Mouse (Mus musculus) CH12.LX (cell line): ENCODE data around the gene Rhod. TPM values are rescaled to one million over a fixed set of nuclear protein-coding genes. Genes with fewer than 3 reads are reported as not detected.
A peak's percentile ranks its signal among the peaks of the same experiment; 100 is the strongest.

Experiments
- DNase-seq: peaks from one replicate; pipeline ENCODE4 v3.0.0-alpha.2; 2013; ENCODE audit errors: extremely low read depth
- H3K27ac ChIP-seq: 2 replicates; pipeline ENCODE4 v1.5.1; 2012; ENCODE audit warnings: low read depth, mild to moderate bottlenecking, control low read depth, moderate library complexity; ENCODE audit not compliant: insufficient read depth
- H3K27me3 ChIP-seq: replicated peaks from 2 replicates; pipeline ENCODE3; 2012; ENCODE audit warnings: inconsistent platforms
- H3K36me3 ChIP-seq, 2 experiments: replicated peaks in 1 of 2; 2 replicates each; pipeline versions ENCODE3 to v1.6.1; 2012; ENCODE audit warnings: inconsistent platforms in 1 of 2, low read length in 1 of 2, mild to moderate bottlenecking in 1 of 2, mixed read lengths in 1 of 2, moderate library complexity in 1 of 2; ENCODE audit not compliant: control insufficient read depth in 1 of 2, insufficient read depth in 1 of 2
- H3K4me1 ChIP-seq, 2 experiments: 2 replicates each; pipeline ENCODE4 v1.6.1; 2012; ENCODE audit warnings: inconsistent platforms in 1 of 2, moderate library complexity in 1 of 2; ENCODE audit not compliant: insufficient read depth in 2 of 2, control insufficient read depth in 1 of 2
- H3K4me2 ChIP-seq: 2 replicates; pipeline ENCODE4 v1.6.1; 2012; ENCODE audit warnings: low read depth, mild to moderate bottlenecking, control low read depth; ENCODE audit not compliant: poor library complexity, insufficient read depth, severe bottlenecking
- H3K4me3 ChIP-seq, 3 experiments: fragments of 150-350 bp in 1 of 3; sonication (generic) in 1 of 3; replicated peaks in 1 of 3; 2 replicates each; pipeline versions ENCODE3 to v1.5.1; 2011 to 2012; ENCODE audit warnings: low read depth in 2 of 3, low read length in 2 of 3, mild to moderate bottlenecking in 2 of 3, moderate library complexity in 2 of 3, control low read depth in 1 of 3, improper control_type of control experiment in 1 of 3, inconsistent platforms in 1 of 3, mixed read lengths in 1 of 3; ENCODE audit not compliant: poor library complexity in 1 of 3
- H3K79me2 ChIP-seq: replicated peaks from 2 replicates; pipeline ENCODE4 v1.6.1; 2012; ENCODE audit warnings: mild to moderate bottlenecking, moderate library complexity; ENCODE audit not compliant: control insufficient read depth, poor library complexity, insufficient read depth, severe bottlenecking; ENCODE audit errors: extremely low read depth
- H3K9ac ChIP-seq: 2 replicates; pipeline ENCODE4 v1.6.1; 2012; ENCODE audit warnings: low read depth, mild to moderate bottlenecking, control low read depth, moderate library complexity; ENCODE audit not compliant: insufficient read depth
- H3K9me3 ChIP-seq: replicated peaks from 2 replicates; pipeline ENCODE3; 2012; ENCODE audit warnings: low read length, inconsistent platforms, mixed read lengths
- BHLHE40 ChIP-seq: IDR thresholded peaks from 2 replicates; pipeline ENCODE4 v1.6.1; 2011; ENCODE audit warnings: mild to moderate bottlenecking, low read depth, low read length, improper control_type of control experiment
- CHD2 ChIP-seq: IDR thresholded peaks from 2 replicates; pipeline ENCODE4 v1.6.1; 2011; ENCODE audit warnings: low read length, improper control_type of control experiment
- CTCF ChIP-seq, 2 experiments: IDR thresholded peaks in 1 of 2; conservative IDR thresholded peaks in 1 of 2; 2 replicates each; pipeline ENCODE4 v1.5.1; 2011 to 2012; ENCODE audit warnings: low read depth in 2 of 2, low read length in 2 of 2, improper control_type of control experiment in 1 of 2, inconsistent platforms in 1 of 2, mild to moderate bottlenecking in 1 of 2, moderate library complexity in 1 of 2
- ELF1 ChIP-seq: IDR thresholded peaks from 2 replicates; pipeline ENCODE4 v1.6.1; 2014; ENCODE audit warnings: low read depth, mild to moderate bottlenecking, inconsistent platforms, low read length, improper control_type of control experiment
- EP300 ChIP-seq: IDR thresholded peaks from 2 replicates; pipeline ENCODE4 v1.6.1; 2011; ENCODE audit warnings: low read length, improper control_type of control experiment
- ETS1 ChIP-seq: conservative IDR thresholded peaks from 2 replicates; pipeline ENCODE4 v1.6.1; 2012; ENCODE audit warnings: low read depth, mild to moderate bottlenecking, inconsistent platforms, low read length, improper control_type of control experiment, moderate library complexity
- GABPA ChIP-seq: IDR thresholded peaks from 2 replicates; pipeline ENCODE4 v1.6.1; 2012; ENCODE audit warnings: low read depth, low read length, improper control_type of control experiment, inconsistent platforms; ENCODE audit not compliant: insufficient replicate concordance
- IRF4 ChIP-seq: IDR thresholded peaks from 2 replicates; pipeline ENCODE4 v1.6.1; 2014; ENCODE audit warnings: low read depth, mild to moderate bottlenecking, inconsistent platforms, low read length, improper control_type of control experiment
- KAT2A ChIP-seq: IDR thresholded peaks from 2 replicates; pipeline ENCODE4 v1.6.1; 2012; ENCODE audit warnings: low read length, improper control_type of control experiment, inconsistent platforms; ENCODE audit not compliant: insufficient replicate concordance
- MAFK ChIP-seq: IDR thresholded peaks from 2 replicates; pipeline ENCODE4 v1.6.1; 2011; ENCODE audit warnings: low read length, improper control_type of control experiment; ENCODE audit not compliant: insufficient replicate concordance
- MAZ ChIP-seq: IDR thresholded peaks from 2 replicates; pipeline ENCODE4 v1.6.1; 2012; ENCODE audit warnings: low read depth, mild to moderate bottlenecking, inconsistent platforms, low read length, improper control_type of control experiment, moderate library complexity
- MEF2A ChIP-seq: IDR thresholded peaks from 2 replicates; pipeline ENCODE4 v1.6.1; 2014; ENCODE audit warnings: low read depth, mild to moderate bottlenecking, inconsistent platforms, low read length, improper control_type of control experiment, borderline replicate concordance
- MXI1 ChIP-seq: IDR thresholded peaks from 2 replicates; pipeline ENCODE4 v1.6.1; 2011; ENCODE audit warnings: mild to moderate bottlenecking, low read depth, low read length, improper control_type of control experiment
- POLR2A ChIP-seq: IDR thresholded peaks from 2 replicates; pipeline ENCODE4 v1.6.1; 2011; ENCODE audit warnings: low read depth, mild to moderate bottlenecking, improper control_type of control experiment, low read length
- RCOR1 ChIP-seq: conservative IDR thresholded peaks from 2 replicates; pipeline ENCODE4 v1.6.1; 2012; ENCODE audit warnings: low read depth, mild to moderate bottlenecking, inconsistent platforms, low read length, improper control_type of control experiment
- SIN3A ChIP-seq: IDR thresholded peaks from 2 replicates; pipeline ENCODE4 v1.6.1; 2012; ENCODE audit warnings: low read length, improper control_type of control experiment, inconsistent platforms
- SMC3 ChIP-seq: IDR thresholded peaks from 2 replicates; pipeline ENCODE4 v1.6.1; 2011; ENCODE audit warnings: low read depth, low read length, improper control_type of control experiment
- TCF12 ChIP-seq: IDR thresholded peaks from 2 replicates; pipeline ENCODE4 v1.6.1; 2014; ENCODE audit warnings: low read depth, mild to moderate bottlenecking, inconsistent platforms, low read length, improper control_type of control experiment
- UBTF ChIP-seq: IDR thresholded peaks from 2 replicates; pipeline ENCODE4 v1.6.1; 2012; ENCODE audit warnings: low read depth, mild to moderate bottlenecking, inconsistent platforms, low read length, improper control_type of control experiment, moderate library complexity
- USF1 ChIP-seq: IDR thresholded peaks from 2 replicates; pipeline ENCODE4 v1.6.1; 2014; ENCODE audit warnings: low read depth, mild to moderate bottlenecking, inconsistent platforms, low read length, improper control_type of control experiment
- USF2 ChIP-seq: conservative IDR thresholded peaks from 2 replicates; pipeline ENCODE4 v1.6.1; 2011; ENCODE audit warnings: low read depth, low read length, improper control_type of control experiment
- ZKSCAN1 ChIP-seq: IDR thresholded peaks from 2 replicates; pipeline ENCODE4 v1.6.1; 2012; ENCODE audit warnings: low read depth, inconsistent platforms, low read length, improper control_type of control experiment, borderline replicate concordance
- ZNF384 ChIP-seq: IDR thresholded peaks from 2 replicates; pipeline ENCODE4 v1.6.1; 2012; ENCODE audit warnings: low read depth, low read length, improper control_type of control experiment, inconsistent platforms
- dilution Hi-C: fragments of 300-500 bp; cut with MboI; formaldehyde crosslinking; loops from 2 replicates; pipeline ENCODE4 v1.14.3; 2020; ENCODE audit warnings: low sequenced_read_pairs; ENCODE audit not compliant: extremely low pct_unique_long_range_greater_than_20kb, extremely low pct_ligation_motif_present
- in situ Hi-C: fragments of 300-500 bp; cut with MboI; formaldehyde crosslinking; loops from 3 replicates; pipeline ENCODE4 v1.14.3; 2019; ENCODE audit warnings: low sequenced_read_pairs, low pct_ligation_motif_present, low pct_unique_long_range_greater_than_20kb, mixed read lengths
- polyA plus RNA-seq: library from polyadenylated mRNA; unstranded; fragments of >175 nt; gene quantifications from 2 replicates; pipeline ENCODE4 v1.2.1, GENCODE M21; 2012; ENCODE audit warnings: low read depth; ENCODE audit not compliant: insufficient read length
- total RNA-seq, 2 experiments: library from RNA; depleted of rRNA; stranded (reverse); fragments of 300-350 nt in 1 of 2; fragments of >200 nt in 1 of 2; gene quantifications; 2 replicates each; pipeline ENCODE4 v1.2.3; 2012 to 2014

Rhod gene
- total RNA-seq (2012; rRNA removed) (14.9 and 19.3 TPM in 2 replicates), total RNA-seq (2014; rRNA removed) (16.6 and 20.1 TPM in 2 replicates), polyA plus RNA-seq (14.4 and 15.3 TPM in 2 replicates)

DNA sequence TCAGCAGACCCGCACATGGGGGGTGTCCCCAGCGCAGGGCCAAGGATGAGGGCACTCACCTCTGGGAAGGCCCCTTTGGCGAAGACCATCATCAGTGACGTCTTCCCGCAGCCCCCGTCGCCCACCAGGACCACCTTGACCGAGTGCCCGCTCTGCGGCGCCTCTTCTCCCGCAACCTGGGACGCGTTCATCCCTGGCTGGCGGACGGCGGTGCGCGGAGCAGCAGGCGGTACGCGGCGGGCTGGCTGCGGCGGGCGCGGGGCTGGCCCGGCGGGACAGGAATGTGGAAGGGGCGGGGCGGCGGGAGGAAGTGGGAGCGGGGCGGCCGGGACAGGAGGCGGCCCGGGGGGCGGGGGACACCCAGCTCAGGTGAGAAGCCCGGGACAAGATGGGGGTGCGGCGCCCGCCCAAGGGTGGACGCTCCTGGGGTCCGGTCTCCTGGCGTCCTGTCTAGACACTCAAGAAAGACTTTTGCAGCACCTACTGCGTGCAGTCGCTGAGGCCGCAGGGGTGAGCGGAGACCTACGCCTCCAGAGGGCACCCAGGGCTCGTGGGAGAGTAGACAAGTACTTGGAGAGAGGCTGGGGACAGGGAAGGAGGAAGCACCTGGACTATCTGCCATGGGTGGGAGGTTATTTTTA, at the start of gene Rhod:
Gene Rhod, minus strand, starts transcription at position 272 of the 641 bp plus-strand sequence.
- H3K79me2 ChIP-seq = no peaks in the 10 kb centered on the region
- in situ Hi-C loops (no loop called here), dilution Hi-C loops (no loop called here)
- peaks cover 20% of the 10 kb centered on the region for H3K9me3 ChIP-seq
- no peaks in the 10 kb centered on the region for H3K27me3 ChIP-seq
- DNase-seq = peak; percentile 33
- H3K4me1 ChIP-seq = peaks cover 10 to 38% of the 10 kb centered on the region in 2 experiments
- TF ChIP-seq SMC3 = no peak
- no peak for TF ChIP-seq GABPA
- TF ChIP-seq MEF2A = 0 out of 2 replicates have a peak, but pooled peaks have one; percentile 2
- TF ChIP-seq RCOR1 = no peak
- TF ChIP-seq MXI1 = no peak
- 0 out of 4 replicates have a peak, but pooled peaks of 1 of the 2 experiments have one; percentile 13 for TF ChIP-seq CTCF (conservative IDR thresholded peaks at IDR 0.05 in 1 of 2, IDR thresholded peaks at IDR 0.05 in 1 of 2; ENCODE audit: low read depth in 2 of 2, low read length in 2 of 2)
- no peak for TF ChIP-seq USF2
- TF ChIP-seq EP300 = no peak
- no peak for TF ChIP-seq USF1
- TF ChIP-seq UBTF = peak; percentile 51; the same call in 1 of the 2 replicates
- peak; percentile 22; the same call in 1 of the 2 replicates for TF ChIP-seq IRF4
- TF ChIP-seq TCF12 = no peak; the same call in 1 of the 2 replicates
- no peak for TF ChIP-seq ZNF384
- TF ChIP-seq MAFK = no peak
- no peak; the same call in 1 of the 2 replicates for TF ChIP-seq SIN3A
- TF ChIP-seq ETS1 = no peak
- no peak for TF ChIP-seq MAZ
- 0 out of 2 replicates have a peak, but pooled peaks have one; percentile 5 for TF ChIP-seq ELF1
- TF ChIP-seq CHD2 = no peak
- TF ChIP-seq BHLHE40 = peak; percentile 15
- TF ChIP-seq ZKSCAN1 = peak; percentile 68
- TF ChIP-seq KAT2A = no peak
- TF ChIP-seq POLR2A = peak; percentile 33; the same call in 1 of the 2 replicates
- peaks cover 0 to 29% of the 10 kb centered on the region in 2 experiments for H3K36me3 ChIP-seq
- peak within 1 kb of the TSS; percentile 68 for H3K9ac ChIP-seq
- H3K27ac ChIP-seq = peak within 1 kb of the TSS; percentile 51; the same call in 1 of the 2 replicates
- peak within 1 kb of the TSS; percentile 73 to 89 (median 84) for H3K4me3 ChIP-seq
- H3K4me2 ChIP-seq = peak within 1 kb of the TSS; percentile 94
